Mouse (Mus musculus): ENCODE data around the gene Gmcl1. TPM values are rescaled to one million over a fixed set of nuclear protein-coding genes. Genes with fewer than 3 reads are reported as not detected.

Gmcl1 gene
- total and polyA plus RNA-seq, 3 experiments, result 17.6 to 21.3 (median 20.5) TPM

- Histone ChIP-seq H3K4me1 (ENCODE audit: insufficient read depth, low read depth, low read length) (peaks cover 2% of the 10 kb centered on the region; the same call in 1 of the 2 replicates), H3K27me3 (ENCODE audit: insufficient read depth, low read length) (peaks cover 29% of the 10 kb centered on the region), H3K9me3 (replicated peaks) (no peaks in the 10 kb centered on the region), H3K4me3 (ENCODE audit: low read depth, low read length) (no peak overlapping the region), H3K36me3 (replicated peaks) (no peaks in the 10 kb centered on the region)
- DNase-seq (ENCODE audit: low spot score), result no peak
- no peak for ATAC-seq (ENCODE audit: extremely low read depth, insufficient number of reproducible peaks, low FRiP score, poor library complexity, severe bottlenecking)
- no peak for TF ChIP-seq TAL1 (conservative IDR thresholded peaks at IDR 0.05; ENCODE audit: low read depth, low read length)
- no peak for TF ChIP-seq GATA1 (IDR thresholded peaks at IDR 0.05; ENCODE audit: borderline replicate concordance, low read length)
- TF ChIP-seq POLR2AphosphoS5 (IDR thresholded peaks at IDR 0.05; ENCODE audit: insufficient replicate concordance, low read depth, low read length), result no peak
- no peak for TF ChIP-seq GATA2 (IDR thresholded peaks at IDR 0.05; ENCODE audit: borderline replicate concordance, low read depth, low read length)
- TF ChIP-seq CTCF (IDR thresholded peaks at IDR 0.05; ENCODE audit: low read depth, low read length), result no peak
Measured at GRCm38 (mm10) chr6:86767465-86767864, 34.3 kb upstream of the Gmcl1 start.

- TF ChIP-seq TAL1 (conservative IDR thresholded peaks at IDR 0.05; ENCODE audit: low read depth, low read length), result no peak
- TF ChIP-seq GATA2 (IDR thresholded peaks at IDR 0.05; ENCODE audit: borderline replicate concordance, low read depth, low read length), result no peak
- TF ChIP-seq GATA1 (IDR thresholded peaks at IDR 0.05; ENCODE audit: borderline replicate concordance, low read length), result no peak
- no peak for TF ChIP-seq POLR2AphosphoS5 (IDR thresholded peaks at IDR 0.05; ENCODE audit: insufficient replicate concordance, low read depth, low read length)
- no peak for TF ChIP-seq CTCF (IDR thresholded peaks at IDR 0.05; ENCODE audit: low read depth, low read length)
- Histone ChIP-seq H3K36me3 (replicated peaks) (no peaks in the 10 kb centered on the region), H3K4me1 (ENCODE audit: insufficient read depth, low read depth, low read length) (no peaks in the 10 kb centered on the region), H3K9me3 (replicated peaks) (no peaks in the 10 kb centered on the region), H3K4me3 (ENCODE audit: low read depth, low read length) (no peak overlapping the region), H3K27me3 (ENCODE audit: insufficient read depth, low read length) (peaks cover 19% of the 10 kb centered on the region)
- ATAC-seq (ENCODE audit: extremely low read depth, insufficient number of reproducible peaks, low FRiP score, poor library complexity, severe bottlenecking) (no peak), DNase-seq (ENCODE audit: low spot score) (no peak)
Measured at GRCm38 (mm10) chr6:86765637-86766059, 32.5 kb upstream of the Gmcl1 start.

- H3K27me3 ChIP-seq (ENCODE audit: insufficient read depth, low read length), result peaks cover 26% of the 10 kb centered on the region
- ATAC-seq (ENCODE audit: extremely low read depth, insufficient number of reproducible peaks, low FRiP score, poor library complexity, severe bottlenecking) (no peak), DNase-seq (ENCODE audit: low spot score) (no peak)
- peaks cover 6% of the 10 kb centered on the region for H3K9me3 ChIP-seq (replicated peaks)
- TF ChIP-seq TAL1 (conservative IDR thresholded peaks at IDR 0.05; ENCODE audit: low read depth, low read length), result no peak
- no peak for TF ChIP-seq POLR2AphosphoS5 (IDR thresholded peaks at IDR 0.05; ENCODE audit: insufficient replicate concordance, low read depth, low read length)
- TF ChIP-seq GATA2 (IDR thresholded peaks at IDR 0.05; ENCODE audit: borderline replicate concordance, low read depth, low read length), result no peak
- no peak for TF ChIP-seq GATA1 (IDR thresholded peaks at IDR 0.05; ENCODE audit: borderline replicate concordance, low read length)
- no peak for TF ChIP-seq CTCF (IDR thresholded peaks at IDR 0.05; ENCODE audit: low read depth, low read length)
- H3K4me3 ChIP-seq (ENCODE audit: low read depth, low read length), result no peak overlapping the region
- H3K4me1 ChIP-seq (ENCODE audit: insufficient read depth, low read depth, low read length), result peaks cover 14% of the 10 kb centered on the region
- no peaks in the 10 kb centered on the region for H3K36me3 ChIP-seq (replicated peaks)
Measured at GRCm38 (mm10) chr6:86754105-86754863, 21.1 kb upstream of the Gmcl1 start.

- TF ChIP-seq POLR2AphosphoS5 (IDR thresholded peaks at IDR 0.05; ENCODE audit: insufficient replicate concordance, low read depth, low read length) (no peak), GATA1 (IDR thresholded peaks at IDR 0.05; ENCODE audit: borderline replicate concordance, low read length) (no peak), CTCF (IDR thresholded peaks at IDR 0.05; ENCODE audit: low read depth, low read length) (no peak), GATA2 (IDR thresholded peaks at IDR 0.05; ENCODE audit: borderline replicate concordance, low read depth, low read length) (no peak)
- peaks cover 6% of the 10 kb centered on the region for H3K9me3 ChIP-seq (replicated peaks)
- H3K4me3 ChIP-seq (ENCODE audit: low read depth, low read length), result no peak overlapping the region
- peaks cover 14% of the 10 kb centered on the region for H3K4me1 ChIP-seq (ENCODE audit: insufficient read depth, low read depth, low read length)
- H3K27me3 ChIP-seq (ENCODE audit: insufficient read depth, low read length), result peaks cover 25% of the 10 kb centered on the region
- DNase-seq (ENCODE audit: low spot score), result no peak
- ATAC-seq (ENCODE audit: extremely low read depth, insufficient number of reproducible peaks, low FRiP score, poor library complexity, severe bottlenecking), result no peak
- H3K36me3 ChIP-seq (replicated peaks), result no peaks in the 10 kb centered on the region
Measured at GRCm38 (mm10) chr6:86752843-86753485, 19.8 kb upstream of the Gmcl1 start.

GRCm38 (mm10) chr6:86750961-86751360 lies 17.8 kb upstream of the Gmcl1 start:
- H3K36me3 ChIP-seq (replicated peaks), result no peaks in the 10 kb centered on the region

GRCm38 (mm10) chr6:86749817-86750216 lies 16.6 kb upstream of the Gmcl1 start:
- TF ChIP-seq CTCF (IDR thresholded peaks at IDR 0.05; ENCODE audit: low read depth, low read length) (no peak), POLR2AphosphoS5 (IDR thresholded peaks at IDR 0.05; ENCODE audit: insufficient replicate concordance, low read depth, low read length) (no peak), GATA2 (IDR thresholded peaks at IDR 0.05; ENCODE audit: borderline replicate concordance, low read depth, low read length) (no peak)
- peaks cover 6% of the 10 kb centered on the region; the same call in 1 of the 2 replicates for H3K4me1 ChIP-seq (ENCODE audit: insufficient read depth, low read depth, low read length)
- ATAC-seq (ENCODE audit: extremely low read depth, insufficient number of reproducible peaks, low FRiP score, poor library complexity, severe bottlenecking), result no peak
- H3K36me3 ChIP-seq (replicated peaks), result no peaks in the 10 kb centered on the region
- H3K9me3 ChIP-seq (replicated peaks), result peaks cover 5% of the 10 kb centered on the region
- no peak for DNase-seq (ENCODE audit: low spot score)
- H3K4me3 ChIP-seq (ENCODE audit: low read depth, low read length), result no peak overlapping the region
- H3K27me3 ChIP-seq (ENCODE audit: insufficient read depth, low read length), result peaks cover 14% of the 10 kb centered on the region

More at GRCm38 (mm10) chr6:86750961-86751360, 17.8 kb upstream of the Gmcl1 start:
- TF ChIP-seq GATA2 (IDR thresholded peaks at IDR 0.05; ENCODE audit: borderline replicate concordance, low read depth, low read length) (no peak), POLR2AphosphoS5 (IDR thresholded peaks at IDR 0.05; ENCODE audit: insufficient replicate concordance, low read depth, low read length) (no peak), GATA1 (IDR thresholded peaks at IDR 0.05; ENCODE audit: borderline replicate concordance, low read length) (no peak), TAL1 (conservative IDR thresholded peaks at IDR 0.05; ENCODE audit: low read depth, low read length) (no peak), CTCF (IDR thresholded peaks at IDR 0.05; ENCODE audit: low read depth, low read length) (no peak)
- H3K27me3 ChIP-seq (ENCODE audit: insufficient read depth, low read length), result peaks cover 14% of the 10 kb centered on the region
- H3K9me3 ChIP-seq (replicated peaks), result peaks cover 6% of the 10 kb centered on the region
- no peak for ATAC-seq (ENCODE audit: extremely low read depth, insufficient number of reproducible peaks, low FRiP score, poor library complexity, severe bottlenecking)
- no peak for DNase-seq (ENCODE audit: low spot score)
- peaks cover 8% of the 10 kb centered on the region for H3K4me1 ChIP-seq (ENCODE audit: insufficient read depth, low read depth, low read length)
- H3K4me3 ChIP-seq (ENCODE audit: low read depth, low read length), result no peak overlapping the region
